Mouse (Mus musculus) embryonic facial prominence, embryonic 10.5 days (tissue): ENCODE data around the gene Slc25a47. TPM values are rescaled to one million over a fixed set of nuclear protein-coding genes. Genes with fewer than 3 reads are reported as not detected.

Source experiments
- DNase-seq: peaks from one replicate; pipeline ENCODE4 v3.0.0-alpha.2; 2017; ENCODE audit warnings: low spot score
- H3K27ac ChIP-seq: fragments of 300-500 bp; sonication (generic); replicated peaks from 2 replicates; pipeline ENCODE4 v1.5.1; 2016; ENCODE audit warnings: mild to moderate bottlenecking
- H3K27me3 ChIP-seq: fragments of 300-500 bp; sonication (generic); replicated peaks from 2 replicates; pipeline ENCODE4 v1.6.1; 2016; ENCODE audit warnings: low read depth, mild to moderate bottlenecking; ENCODE audit not compliant: poor library complexity, severe bottlenecking
- H3K36me3 ChIP-seq: fragments of 300-500 bp; sonication (generic); replicated peaks from 2 replicates; pipeline ENCODE4 v1.6.1; 2016; ENCODE audit warnings: mild to moderate bottlenecking, moderate library complexity
- H3K4me1 ChIP-seq: fragments of 300-500 bp; sonication (generic); 2 replicates; pipeline ENCODE4 v1.6.1; 2016
- H3K4me3 ChIP-seq: fragments of 300-500 bp; sonication (generic); 2 replicates; pipeline ENCODE4 v1.5.1; 2016; ENCODE audit warnings: mild to moderate bottlenecking, moderate library complexity
- H3K9me3 ChIP-seq: fragments of 300-500 bp; sonication (generic); 2 replicates; pipeline ENCODE4 v1.6.1; 2016; ENCODE audit warnings: mild to moderate bottlenecking
- WGBS: fragments of 180-500 bp; shearing (Covaris S2); methylation state at CpG from one replicate; pipeline ENCODE4 v1.1.7; 2016; 5-methylcytosine and 5-hydroxymethylcytosine counted together
- microRNA counts: library from miRNA; unstranded; fragments of <30 nt; microRNA quantifications from one replicate; lab custom pipeline; 2017
- microRNA-seq: library from miRNA; unstranded; fragments of <30 nt; microRNA quantifications from one replicate; pipeline ENCODE4, GENCODE M21; 2017
- polyA plus RNA-seq: library from polyadenylated mRNA; unstranded; fragments of >200 nt; fragmentation: Nextera tagmentation; extraction: Ambion mirVana; gene quantifications from 2 replicates; pipeline ENCODE4 v1.2.1, GENCODE M21; 2016

Gene Slc25a47
- polyA plus RNA-seq, 1 experiment from 2014 or later, result 15.2 TPM

DNA sequence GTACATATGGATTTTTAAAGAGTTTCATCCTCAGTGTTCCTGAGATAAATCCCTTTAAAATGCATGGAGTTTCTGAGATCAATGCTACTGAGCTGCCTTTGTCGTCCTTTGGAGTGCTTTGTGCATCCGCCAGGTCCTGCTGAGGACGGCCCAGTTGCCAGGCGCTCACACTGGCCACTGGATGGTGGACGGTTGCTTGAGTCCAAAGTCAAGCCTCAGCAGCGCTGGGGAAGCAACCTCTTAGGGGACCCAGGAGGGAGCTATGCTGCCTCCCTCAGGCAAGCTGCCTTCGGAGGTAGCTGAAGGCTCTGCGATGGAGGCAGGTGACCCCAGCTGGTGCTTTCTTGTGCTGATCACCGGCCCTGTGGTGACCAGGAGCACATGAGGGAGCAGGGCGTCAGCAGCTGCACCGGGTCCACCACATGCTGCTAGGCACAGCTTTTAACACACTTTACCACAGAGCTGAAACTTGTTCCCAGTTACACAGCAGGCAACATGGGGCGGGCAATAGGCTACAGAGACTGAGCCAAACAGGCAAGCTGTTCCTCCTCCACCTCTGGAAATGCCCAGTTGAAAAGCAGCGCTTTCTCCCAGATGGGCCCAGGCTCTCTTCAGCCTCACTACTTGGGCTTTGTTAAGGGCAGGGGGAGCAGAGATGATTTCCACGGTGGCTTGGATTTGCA, 69.9 kb downstream of the Slc25a47 start:
- no peak overlapping the region; the same call in 1 of the 2 replicates for H3K27ac ChIP-seq
- WGBS, result 35% methylated on average over 14 of the region's 14 CpGs
- no peak overlapping the region for H3K4me3 ChIP-seq

DNA sequence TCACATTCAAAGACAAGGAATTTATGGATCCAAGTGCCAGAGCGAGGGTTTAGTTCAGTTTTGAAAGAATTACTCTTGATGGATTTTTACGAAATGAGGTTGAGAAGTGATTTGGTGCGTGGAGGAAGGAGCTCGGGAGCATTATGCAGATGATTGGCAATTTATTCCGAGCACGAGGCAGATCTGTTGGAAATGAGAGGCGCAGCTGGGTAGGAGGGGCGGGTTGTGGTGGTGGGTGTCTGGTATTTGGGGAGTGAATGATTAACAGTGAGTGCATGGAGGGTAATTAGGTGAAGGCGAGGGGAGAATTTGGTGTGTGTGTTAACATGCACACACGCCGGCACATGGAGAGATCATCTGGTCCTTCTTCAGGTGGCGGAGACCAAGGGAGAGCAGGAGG, 70.6 kb downstream of the Slc25a47 start:
- H3K36me3 ChIP-seq, result no peaks in the 10 kb centered on the region
- peaks cover 14% of the 10 kb centered on the region for H3K27me3 ChIP-seq
- peaks cover 40% of the 10 kb centered on the region for H3K4me1 ChIP-seq
- H3K9me3 ChIP-seq, result no peaks in the 10 kb centered on the region
- H3K27ac ChIP-seq, result no peak overlapping the region
- no peak for DNase-seq
- no peak overlapping the region for H3K4me3 ChIP-seq
- WGBS, result 81% methylated on average over 12 of the region's 12 CpGs

More for the DNA sequence above, 69.9 kb downstream of the Slc25a47 start:
- Histone ChIP-seq H3K9me3 (no peaks in the 10 kb centered on the region), H3K27me3 (peaks cover 14% of the 10 kb centered on the region), H3K36me3 (no peaks in the 10 kb centered on the region), H3K4me1 (peaks cover 39% of the 10 kb centered on the region)
- no peak for DNase-seq

MicroRNA genes within 50 kb of the gene (microRNA counts, 519-probe panel; counts per million panel counts)
- microRNA mmu-miR-345-3p (lab: Ali Mortazavi, UCI) (188 counts per million, percentile 57 among the panel's probes with 10 or more counts), microRNA mmu-miR-345-5p (lab: Ali Mortazavi, UCI) (2,990 counts per million, percentile 69 among the panel's probes with 10 or more counts)

Small RNA genes lying within 50 kb of the gene (microRNA-seq; reads per million reads assigned to microRNA genes)
- gene Mir345, result 194 reads per million, percentile 57 among the genes with 10 or more reads in this experiment

Other genes starting within 250 kb of the Slc25a47 start
- 1.1 and 1.7 TPM in 2 replicates for gene Degs2, start 133.7 kb upstream of the Slc25a47 start, polyA plus RNA-seq
- gene Yy1, start 43.1 kb upstream of the Slc25a47 start, polyA plus RNA-seq, result 14.0 and 15.0 TPM in 2 replicates
- gene Slc25a29, start 163 bp upstream of the Slc25a47 start, polyA plus RNA-seq, result 12.9 and 13.6 TPM in 2 replicates
- 9.9 and 10.4 TPM in 2 replicates for gene Wdr25, start 57.6 kb downstream of the Slc25a47 start, polyA plus RNA-seq
- 146 and 147 TPM in 2 replicates for gene Wars, start 58.1 kb downstream of the Slc25a47 start, polyA plus RNA-seq
- gene Begain, start 232.2 kb downstream of the Slc25a47 start, polyA plus RNA-seq, result 2.3 and 3.1 TPM in 2 replicates